11 mouse cellular contexts compared by ENCODE assay signal in genomic region chr6:128354140-128354539, GRCm38 (mm10). TPM values are rescaled to one million over a fixed set of nuclear protein-coding genes. Genes with fewer than 3 reads are reported as not detected.
DNase-seq lines count a peak whose midpoint lies in the region; ATAC-seq and TF ChIP-seq lines count a peak whose summit lies in the region.
"Had no signal": no experiment of that assay in that cellular context is flagged by ENCODE, and none has a peak within 500 bp of the region (broad histone marks: within the 10 kb centered on the region; RNA-seq: fewer than 3 reads in every experiment).

No protein-coding gene starts in this region.

- no peaks in the 10 kb centered on the region for H3K27me3 ChIP-seq in cerebellum, adult 2 months (ENCODE audit: control insufficient read depth, insufficient read depth, low read length)
- H3K27me3 ChIP-seq in neural tube, embryonic 12.5 days (replicated peaks), result no peaks in the 10 kb centered on the region
- no peaks in the 10 kb centered on the region for H3K27me3 ChIP-seq in limb, embryonic 12.5 days

- H3K9ac ChIP-seq in neural tube, embryonic 12.5 days, result no peak overlapping the region
- no peak overlapping the region for H3K9ac ChIP-seq in limb, embryonic 12.5 days (replicated peaks)
- H3K9ac ChIP-seq: liver, embryonic 14.5 days had no signal

- TF ChIP-seq POLR2A in cerebellum, adult 2 months (IDR thresholded peaks at IDR 0.05; ENCODE audit: borderline replicate concordance, insufficient read depth, low read length), result no peak

- H3K4me3 ChIP-seq in cerebellum, adult 2 months (replicated peaks; ENCODE audit: insufficient read depth, low read depth, low read length), result peak overlapping the region; percentile 20
- no peak overlapping the region for H3K4me3 ChIP-seq in neural tube, embryonic 12.5 days
- H3K4me3 ChIP-seq in limb, embryonic 12.5 days (replicated peaks), result no peak overlapping the region

- ATAC-seq in neural tube, embryonic 12.5 days (ENCODE audit: low FRiP score, low read depth), result no peak
- no peak for ATAC-seq in limb, embryonic 12.5 days (ENCODE audit: insufficient number of reproducible peaks, insufficient read depth, low FRiP score, low TSS enrichment, low read depth)

- H3K27ac ChIP-seq in cerebellum, adult 2 months (ENCODE audit: insufficient read depth, low read length), result no peak overlapping the region
- no peak overlapping the region for H3K27ac ChIP-seq in neural tube, embryonic 12.5 days
- H3K27ac ChIP-seq in limb, embryonic 12.5 days, result no peak overlapping the region
- H3K27ac ChIP-seq: liver, embryonic 14.5 days had no signal

- H3K36me3 ChIP-seq in neural tube, embryonic 12.5 days, result peaks cover 32% of the 10 kb centered on the region
- H3K36me3 ChIP-seq in limb, embryonic 12.5 days, result peaks cover 44% of the 10 kb centered on the region

- DNase-seq in cerebellum, adult 2 months, result no peak
- no peak for DNase-seq in cerebellum, postnatal 25 days
- no peak for DNase-seq in neural tube, embryonic 10.5 days (ENCODE audit: extremely low spot score, low spot score)
- no peak for DNase-seq in embryo, embryonic 10.5 days (ENCODE audit: low spot score)
- no peak for DNase-seq in urinary bladder, postnatal 36 days (ENCODE audit: low spot score in 2 of 2)
- no peak for DNase-seq in right cerebral cortex, postnatal 4 days
- DNase-seq: heart, adult 18-20 months; kidney, postnatal 25 days had no signal

- H3K4me2 ChIP-seq in neural tube, embryonic 12.5 days (replicated peaks), result peak overlapping the region; percentile 74; the same call in 1 of the 2 replicates
- peak overlapping the region; percentile 81; the same call in 1 of the 2 replicates for H3K4me2 ChIP-seq in limb, embryonic 12.5 days

- 41% methylated on average over 3 of the region's 3 CpGs for WGBS in cerebellum, adult 2 months
- WGBS in neural tube, embryonic 12.5 days, result 72% methylated on average over 3 of the region's 3 CpGs
- WGBS in limb, embryonic 12.5 days, result 67% methylated on average over 3 of the region's 3 CpGs

- TF ChIP-seq CTCF in cerebellum, adult 2 months (IDR thresholded peaks at IDR 0.05; ENCODE audit: borderline replicate concordance, insufficient read depth, low read depth, low read length), result no peak

- peaks cover 9% of the 10 kb centered on the region; the same call in 1 of the 2 replicates for H3K4me1 ChIP-seq in cerebellum, adult 2 months (ENCODE audit: control insufficient read depth, insufficient read depth, low read length)
- peaks cover 10% of the 10 kb centered on the region for H3K4me1 ChIP-seq in neural tube, embryonic 12.5 days
- H3K4me1 ChIP-seq in limb, embryonic 12.5 days (replicated peaks), result peaks cover 21% of the 10 kb centered on the region

- no peaks in the 10 kb centered on the region for H3K9me3 ChIP-seq in neural tube, embryonic 12.5 days
- no peaks in the 10 kb centered on the region for H3K9me3 ChIP-seq in limb, embryonic 12.5 days

RNA-seq across cellular contexts. Expression of gene Tulp3, which starts 1.5 kb away (rescaled TPM):
- 44.0 and 44.8 TPM in 2 replicates for polyA plus RNA-seq in cerebellum, adult 2 months (2012; rRNA removed)
- 18.9 and 20.5 TPM in 2 replicates for polyA plus RNA-seq in neural tube, embryonic 12.5 days (2016; fragmentation: Nextera tagmentation; extraction: Ambion mirVana)
- polyA plus RNA-seq in limb, embryonic 12.5 days (2016; fragmentation: Nextera tagmentation; extraction: Ambion mirVana), result 21.0 and 23.6 TPM in 2 replicates

RNA-seq across cellular contexts. Expression of gene Rhno1, which starts 8.6 kb away (rescaled TPM):
- polyA plus RNA-seq in cerebellum, adult 2 months (2012; rRNA removed), result 11.1 and 11.9 TPM in 2 replicates
- polyA plus RNA-seq in neural tube, embryonic 12.5 days (2016; fragmentation: Nextera tagmentation; extraction: Ambion mirVana), result 147 and 154 TPM in 2 replicates
- 167 and 177 TPM in 2 replicates for polyA plus RNA-seq in limb, embryonic 12.5 days (2016; fragmentation: Nextera tagmentation; extraction: Ambion mirVana)

RNA-seq across cellular contexts. Expression of gene Foxm1, which starts 8.6 kb away (rescaled TPM):
- polyA plus RNA-seq in cerebellum, adult 2 months (2012; rRNA removed), result 1.2 and 1.5 TPM in 2 replicates
- 32.0 and 36.8 TPM in 2 replicates for polyA plus RNA-seq in neural tube, embryonic 12.5 days (2016; fragmentation: Nextera tagmentation; extraction: Ambion mirVana)
- 43.2 and 52.4 TPM in 2 replicates for polyA plus RNA-seq in limb, embryonic 12.5 days (2016; fragmentation: Nextera tagmentation; extraction: Ambion mirVana)

RNA-seq across cellular contexts. Expression of gene Tex52, which starts 21.1 kb away (rescaled TPM):
- polyA plus RNA-seq in cerebellum, adult 2 months (2012; rRNA removed), result 5.4 and 8.0 TPM in 2 replicates
- 0.17 and 0.34 TPM in 2 replicates for polyA plus RNA-seq in neural tube, embryonic 12.5 days (2016; fragmentation: Nextera tagmentation; extraction: Ambion mirVana)
- 0.38 and 0.74 TPM in 2 replicates for polyA plus RNA-seq in limb, embryonic 12.5 days (2016; fragmentation: Nextera tagmentation; extraction: Ambion mirVana)

RNA-seq across cellular contexts. Expression of gene Gm44596, which starts 21.2 kb away (rescaled TPM):
- polyA plus RNA-seq in cerebellum, adult 2 months (2012; rRNA removed), result not detected in 2 replicates
- not detected in 2 replicates for polyA plus RNA-seq in neural tube, embryonic 12.5 days (2016; fragmentation: Nextera tagmentation; extraction: Ambion mirVana)
- polyA plus RNA-seq in limb, embryonic 12.5 days (2016; fragmentation: Nextera tagmentation; extraction: Ambion mirVana), result not detected in 2 replicates
- polyA plus RNA-seq: liver, embryonic 14.5 days had no signal

Comparison
In these comparisons a context has a peak if more than half of its experiments do, and no peak if none do; other contexts are left out.
1. RNA of gene Rhno1, which starts 8.6 kb away (polyA plus RNA-seq): 167 to 177 TPM in limb, embryonic 12.5 days and 147 to 154 TPM in neural tube, embryonic 12.5 days; 11.1 to 11.9 TPM in cerebellum, adult 2 months; every median in the first group is over 10 times any median in the second.
2. RNA of gene Foxm1, which starts 8.6 kb away (polyA plus RNA-seq): 43.2 to 52.4 TPM in limb, embryonic 12.5 days and 32.0 to 36.8 TPM in neural tube, embryonic 12.5 days; 1.2 to 1.5 TPM in cerebellum, adult 2 months; every median in the first group is over 10 times any median in the second.